Mouse (Mus musculus) gonadal fat pad, adult 2 months (tissue): ENCODE results near the gene Zmym6. TPM values are rescaled to one million over a fixed set of nuclear protein-coding genes. Genes with fewer than 3 reads are reported as not detected.

Source experiments
- DNase-seq: peaks from one replicate; pipeline ENCODE4 v3.0.0-alpha.2; 2012; ENCODE audit warnings: low read depth
- polyA plus RNA-seq: library from polyadenylated mRNA; depleted of rRNA; stranded (reverse); fragments of >200 nt; gene quantifications from 2 replicates; pipeline ENCODE4 v1.2.3, GENCODE M21; 2012

Gene Zmym6
- polyA plus RNA-seq, 1 experiment = 9.2 TPM

DNA sequence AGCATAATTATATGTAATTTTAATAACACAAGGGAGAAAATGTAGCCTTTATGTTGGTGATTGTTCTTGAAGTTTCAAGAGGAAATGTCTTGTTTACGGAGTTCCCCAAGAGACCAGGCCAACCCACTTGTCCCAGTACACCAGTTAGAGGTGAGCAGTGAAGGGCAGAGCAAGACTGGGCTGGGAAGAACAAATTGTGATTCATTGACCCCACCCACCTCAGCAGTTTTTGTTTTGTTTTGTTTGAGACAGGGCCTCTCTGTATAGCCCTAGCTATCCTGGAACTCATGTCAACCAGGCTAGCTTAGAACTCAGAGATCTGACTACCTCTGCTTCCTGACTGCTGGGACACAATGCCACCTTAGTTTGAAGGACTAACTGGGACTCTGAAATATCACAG lies 47.1 kb downstream of the Zmym6 start:
- DNase-seq = no peak

DNA sequence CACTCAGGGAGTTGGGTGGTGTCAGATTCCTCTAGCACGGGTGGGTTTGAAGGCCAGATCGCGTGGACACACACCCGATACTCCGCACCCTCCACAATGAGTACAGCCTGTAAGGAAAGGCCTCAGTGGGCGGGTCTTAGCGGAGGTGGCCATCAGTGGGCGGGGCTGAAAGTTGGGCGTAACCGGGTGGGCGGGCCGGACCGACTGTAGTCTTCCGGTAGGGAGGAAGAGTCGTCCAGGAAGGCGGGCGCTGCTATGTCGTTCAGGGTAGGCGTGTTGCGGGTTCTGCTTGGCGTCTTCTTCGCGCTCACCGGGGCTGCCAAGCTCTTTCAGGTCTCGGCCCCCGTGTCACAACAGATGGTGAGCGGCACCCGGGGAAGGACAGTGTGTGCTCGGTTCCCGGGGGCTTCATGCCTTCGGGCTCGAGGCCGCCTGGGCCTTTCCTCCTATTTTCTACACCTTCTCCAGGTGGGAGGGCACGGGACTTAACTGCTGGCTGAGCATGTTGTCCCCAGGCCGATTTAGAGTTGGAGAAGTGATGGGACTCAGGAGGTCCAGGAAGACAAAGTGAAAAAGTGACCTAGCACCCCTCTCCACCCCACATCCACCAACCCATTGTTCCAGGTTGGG lies 48.8 kb downstream of the Zmym6 start:
- DNase-seq = peak; percentile 34

DNA sequence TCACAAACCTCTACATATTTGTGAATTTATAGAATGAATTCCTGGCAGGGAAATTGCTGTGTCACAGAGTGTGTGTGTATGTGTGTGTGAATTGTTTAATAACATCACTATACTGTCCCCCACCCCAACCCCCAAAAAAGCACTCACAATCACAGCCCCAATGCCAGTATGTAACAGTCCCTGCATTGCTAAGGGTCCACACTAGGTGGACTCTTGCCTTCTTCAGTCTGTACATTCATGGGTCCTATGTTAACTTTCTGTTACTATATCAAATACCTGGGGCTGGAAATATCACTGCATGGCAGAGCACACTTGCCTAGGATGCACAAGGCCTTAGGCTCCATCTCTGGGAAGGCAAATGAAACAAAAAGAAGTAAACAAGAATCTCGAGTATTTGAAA lies 57.5 kb downstream of the Zmym6 start:
- no peak for DNase-seq

DNA sequence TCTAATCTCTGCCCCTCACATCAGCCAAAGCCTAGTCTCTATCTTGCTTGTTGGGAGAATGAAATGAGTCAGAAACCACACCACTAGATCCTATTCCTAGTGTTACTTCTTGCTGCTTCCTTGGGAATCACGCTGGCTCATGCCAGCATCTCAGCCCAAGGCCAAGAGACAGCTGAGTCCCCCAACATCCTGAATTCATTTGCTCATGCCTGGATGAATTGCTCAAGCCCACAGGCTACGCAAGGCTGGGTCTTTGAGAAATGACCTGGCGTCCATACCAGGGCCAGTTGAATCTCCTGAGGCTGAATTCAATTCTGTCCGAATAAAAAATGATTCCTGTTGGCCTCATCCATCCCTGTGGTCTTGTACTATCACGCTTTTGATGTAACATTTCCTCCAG lies 60.4 kb downstream of the Zmym6 start:
- DNase-seq = no peak

DNA sequence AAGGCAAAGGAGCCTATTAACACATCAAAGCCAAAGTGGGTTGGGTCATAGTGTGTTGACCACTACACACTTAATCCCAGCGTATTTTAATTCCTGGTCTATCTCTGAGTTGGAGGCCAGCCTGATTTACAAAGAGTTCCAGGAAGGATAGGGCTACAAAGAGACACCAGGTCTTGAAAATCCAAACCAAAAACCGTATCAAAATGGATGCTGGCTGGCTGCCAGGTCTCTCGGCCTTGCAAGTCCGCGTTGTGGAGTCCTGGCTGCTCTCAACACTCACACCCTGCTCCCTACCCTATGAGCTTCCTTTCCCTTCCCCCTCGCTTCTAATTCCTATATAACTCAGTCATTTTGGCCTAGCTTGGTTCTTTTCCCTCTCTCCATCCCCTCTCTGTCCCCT lies 61.3 kb downstream of the Zmym6 start:
- DNase-seq = no peak

DNA sequence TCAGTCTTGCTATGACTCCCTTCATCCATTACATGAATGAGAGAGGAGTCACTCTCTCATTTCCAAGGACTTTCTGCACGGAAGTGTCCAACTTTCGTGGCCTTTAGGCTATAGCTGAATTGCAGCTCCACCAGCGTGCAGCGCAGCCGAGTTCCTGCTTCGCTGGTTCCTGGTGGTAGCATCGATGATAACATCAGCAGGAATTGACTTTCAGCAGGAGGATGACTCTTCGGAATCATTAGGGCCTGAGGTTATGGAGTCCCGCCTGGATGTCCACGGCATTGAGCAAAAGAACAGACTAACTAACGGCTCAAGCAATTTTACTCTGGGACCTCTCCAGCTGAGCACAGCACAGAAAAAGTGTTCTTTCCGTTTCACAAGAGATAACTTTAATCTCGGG lies 72.8 kb downstream of the Zmym6 start:
- no peak for DNase-seq

DNA sequence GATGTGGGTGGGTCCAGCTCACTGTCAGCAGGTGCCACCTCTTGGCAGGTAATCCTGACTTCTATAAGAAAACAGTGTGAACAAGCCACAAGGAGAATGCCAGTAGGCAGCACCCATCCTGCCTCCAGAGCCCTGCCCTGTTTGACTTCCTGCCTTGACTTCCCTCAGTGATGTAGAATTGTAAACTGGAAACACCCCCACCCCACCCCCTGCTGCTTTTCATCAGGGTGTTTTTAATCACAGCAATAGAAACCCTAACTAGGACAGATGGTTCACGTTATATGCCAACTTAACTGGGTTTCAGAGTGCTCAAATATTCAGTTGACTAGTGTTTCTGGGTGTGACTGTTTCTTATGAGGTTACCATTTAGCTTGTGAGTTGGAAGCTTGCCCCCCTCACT lies 76.2 kb downstream of the Zmym6 start:
- no peak for DNase-seq

DNA sequence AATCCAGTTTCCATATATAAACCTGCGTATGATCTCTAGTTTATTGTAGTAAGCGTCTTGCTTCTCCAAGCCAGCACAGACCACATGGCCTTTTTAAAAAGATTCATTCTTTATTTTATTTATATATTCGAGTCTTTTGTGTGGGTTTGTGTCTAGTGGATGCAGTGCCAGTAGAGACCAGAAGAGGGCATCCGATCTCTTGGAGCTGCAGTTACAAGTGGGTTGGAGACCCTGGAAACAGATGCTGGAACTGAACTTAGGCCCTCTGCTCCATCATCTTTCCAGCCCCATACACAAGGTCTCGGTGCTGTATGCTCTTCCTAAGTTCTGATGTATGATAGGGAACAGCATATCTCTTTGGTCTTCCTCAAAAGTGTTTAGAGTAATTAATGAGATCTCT lies 78.6 kb downstream of the Zmym6 start:
- no peak for DNase-seq

DNA sequence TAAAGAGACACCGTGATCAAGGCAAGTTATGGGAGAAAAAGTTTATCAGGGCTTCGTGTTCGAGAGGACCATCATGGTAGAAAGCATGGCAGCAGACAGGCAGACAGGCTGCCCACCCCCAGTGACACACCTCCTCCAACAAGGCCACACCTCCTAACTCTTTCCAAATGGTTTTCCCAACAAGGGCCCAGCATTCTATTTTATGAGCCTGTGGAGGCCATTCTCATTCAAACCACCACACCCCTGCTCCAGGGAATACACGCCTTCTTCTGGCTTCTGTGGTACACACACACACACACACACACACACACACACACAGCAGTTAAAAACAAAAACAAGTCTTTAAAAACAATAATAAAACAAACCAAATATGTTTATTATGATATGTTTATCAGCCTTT lies 80.6 kb downstream of the Zmym6 start:
- DNase-seq = no peak

DNA sequence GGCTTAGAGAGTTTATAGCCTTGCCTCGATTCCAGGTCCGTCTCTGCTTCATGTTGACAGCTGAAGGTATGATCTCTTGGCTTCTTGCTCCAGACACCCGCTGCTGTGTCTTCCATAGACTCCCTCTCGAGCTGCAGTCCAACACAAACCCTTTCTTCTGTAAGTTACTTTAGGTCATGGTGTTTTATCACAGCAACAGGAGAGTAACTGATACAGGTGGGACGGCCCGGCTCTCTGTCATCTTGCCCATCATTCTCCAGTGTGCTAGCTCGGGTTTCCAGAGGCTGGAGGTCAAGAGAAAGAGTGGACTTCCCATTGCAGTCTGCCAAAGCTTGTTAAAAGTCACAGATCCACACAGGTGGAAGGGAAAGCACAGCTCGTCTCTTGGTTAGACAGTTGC lies 86.7 kb downstream of the Zmym6 start:
- no peak for DNase-seq

DNA sequence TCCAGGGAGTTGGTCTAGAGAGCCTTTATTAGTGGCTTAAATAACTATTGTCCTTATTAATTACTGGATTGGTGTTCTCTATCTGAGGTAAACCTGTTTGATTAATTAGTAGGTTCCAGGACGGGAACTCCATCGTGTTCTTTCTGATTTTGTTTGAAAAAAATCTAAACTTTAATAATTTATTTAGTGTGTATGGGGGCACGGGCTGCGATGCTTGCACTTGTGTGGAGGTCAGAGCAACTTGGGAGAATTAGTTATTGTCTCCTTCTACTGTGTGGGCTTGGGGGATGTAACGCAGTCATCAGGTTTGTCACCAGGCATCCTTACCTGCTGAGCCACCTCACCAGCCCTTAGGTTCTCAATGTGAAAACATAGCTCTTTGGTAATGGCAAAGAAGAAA lies 89.9 kb downstream of the Zmym6 start:
- no peak for DNase-seq

DNA sequence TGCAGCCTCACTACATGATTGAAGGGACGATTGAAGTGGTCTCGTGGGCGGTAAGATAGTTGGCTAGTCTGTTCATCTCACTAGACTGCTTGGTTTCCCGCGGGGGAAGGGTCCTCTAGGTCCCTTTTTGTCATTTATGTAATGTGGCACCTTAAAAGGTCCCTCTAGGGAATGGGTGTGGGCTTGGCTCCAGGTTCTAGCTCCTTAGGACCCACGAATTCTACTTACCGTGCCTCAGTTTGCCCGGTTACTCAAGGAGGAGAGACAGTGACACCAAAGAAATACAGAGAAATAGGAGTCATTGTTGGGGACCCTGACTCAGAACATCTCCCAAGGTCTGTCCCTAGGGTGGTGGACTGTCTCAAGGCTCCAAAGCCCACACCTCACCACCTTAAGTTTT lies 90.5 kb downstream of the Zmym6 start:
- no peak for DNase-seq

DNA sequence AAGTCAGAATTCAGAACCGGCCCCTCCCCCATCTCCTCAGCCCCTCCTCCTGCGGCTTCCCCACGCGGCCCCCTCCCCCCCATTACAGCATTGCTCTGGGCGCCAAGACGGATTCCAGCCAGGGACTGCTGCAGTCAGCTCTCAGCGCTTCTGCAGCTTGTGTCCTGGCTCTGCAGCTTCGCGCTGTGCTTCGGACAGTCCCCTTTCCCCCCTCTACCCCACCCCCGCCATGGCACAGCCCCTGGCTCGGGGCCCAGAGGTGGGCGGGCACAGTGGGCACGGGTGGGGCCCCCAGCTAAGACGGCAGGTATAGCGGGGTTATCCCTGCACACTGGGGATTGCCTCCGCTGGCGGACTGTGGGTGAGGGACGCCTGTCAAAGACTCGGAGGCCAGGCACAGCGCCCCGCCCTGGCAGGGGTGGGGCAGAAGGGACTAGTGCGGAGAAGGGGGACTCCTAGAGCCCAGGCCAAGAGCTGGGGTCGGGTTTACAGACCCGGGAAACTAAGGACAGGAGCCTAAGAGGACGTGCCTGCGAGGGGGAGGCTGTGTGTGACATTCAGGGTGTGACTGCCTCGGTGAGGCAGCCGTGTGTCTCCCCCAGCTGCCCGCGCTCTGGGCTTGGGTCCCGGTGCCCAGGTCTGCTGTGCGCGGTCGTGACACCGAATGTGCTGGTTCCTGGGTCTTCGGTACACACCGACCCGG lies 91.2 kb downstream of the Zmym6 start:
- no peak for DNase-seq

DNA sequence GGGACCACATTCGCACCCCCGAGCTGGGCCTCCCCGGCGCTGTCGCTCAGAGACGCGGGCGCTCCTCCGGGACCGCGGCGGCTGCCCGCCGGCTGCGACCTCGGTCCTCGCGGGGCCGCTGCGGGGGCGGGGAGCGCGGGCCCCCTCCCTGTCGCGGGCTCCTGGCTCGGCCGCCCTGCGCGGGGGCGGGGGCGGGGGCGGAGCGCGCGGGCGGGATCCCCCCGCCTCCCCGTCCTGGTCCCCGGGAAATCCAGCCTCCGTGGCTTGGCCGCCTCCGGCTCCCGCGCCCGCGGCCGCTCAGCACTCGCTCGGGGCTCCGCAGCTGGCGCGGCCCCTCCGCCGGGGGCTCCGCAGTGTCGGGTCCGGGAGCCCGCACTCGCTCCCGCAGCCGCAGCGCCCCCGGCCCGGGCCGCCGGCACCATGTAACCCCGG lies 91.7 kb downstream of the Zmym6 start, which contains the start of gene Dlgap3:
Dlgap3 (plus strand) TSS at position 291 of the 432 bp plus-strand sequence.
- no peak for DNase-seq

DNA sequence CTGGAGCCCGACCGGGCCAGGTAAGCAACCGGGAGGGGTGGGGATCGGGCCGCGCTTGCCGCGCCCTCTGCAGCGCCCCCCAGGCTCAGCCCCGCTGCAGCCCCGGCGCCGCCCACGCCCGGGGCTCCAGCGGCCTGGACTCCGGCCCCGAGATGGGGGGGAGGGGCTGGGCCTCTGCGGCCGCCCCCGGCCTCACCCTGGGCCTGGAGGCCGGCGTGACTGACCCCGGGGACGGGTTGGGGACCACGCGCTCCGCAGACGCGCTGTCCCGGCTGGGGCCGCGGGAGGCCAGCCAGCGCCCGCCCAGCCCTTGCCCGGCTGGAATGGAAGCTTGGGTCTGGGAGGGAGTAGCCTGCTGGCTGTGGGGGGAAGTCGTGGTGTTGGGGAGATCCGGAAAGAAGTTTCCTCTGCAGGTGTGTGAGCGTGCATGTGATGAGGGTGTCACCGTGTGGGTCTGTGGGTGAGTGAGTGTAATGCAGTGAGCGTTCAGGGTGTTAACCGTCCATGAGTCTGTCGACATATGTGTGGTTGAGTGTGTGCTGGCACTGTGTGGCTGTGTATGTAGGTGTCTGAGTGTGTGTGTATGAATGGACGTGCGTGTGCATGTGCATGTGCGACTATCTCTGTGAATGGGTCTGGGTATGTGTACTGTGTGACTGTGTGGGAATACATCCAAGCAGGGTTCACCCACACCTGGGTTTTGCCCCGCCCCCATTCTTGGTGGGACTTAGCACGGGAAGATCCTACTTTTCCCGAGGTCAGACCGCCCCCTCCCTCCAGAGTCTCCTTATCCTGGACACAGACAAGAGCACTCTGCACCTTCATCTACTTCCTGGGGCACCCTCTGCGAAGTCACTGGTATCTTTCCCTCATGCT lies 92.4 kb downstream of the Zmym6 start:
- no peak for DNase-seq

DNA sequence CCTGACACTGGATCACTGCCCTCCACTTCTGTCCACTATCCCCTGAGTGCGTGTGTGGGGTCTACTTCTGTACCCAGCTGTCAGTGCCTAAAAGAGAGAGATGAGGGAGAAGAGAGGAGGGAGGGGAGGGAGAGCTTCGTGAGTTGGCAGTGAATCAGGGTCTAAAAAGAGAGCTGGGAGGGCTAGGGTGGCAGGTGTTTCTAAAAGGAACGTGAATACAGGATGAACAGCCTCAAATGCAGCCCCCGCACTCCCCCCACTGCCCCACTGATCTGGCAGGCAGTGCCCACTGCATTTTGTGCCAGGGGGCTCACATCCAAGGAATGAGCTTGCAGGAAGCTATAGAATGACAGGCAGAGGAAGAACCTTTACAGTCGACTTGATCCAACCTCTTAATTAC lies 93.7 kb downstream of the Zmym6 start:
- DNase-seq = no peak

DNA sequence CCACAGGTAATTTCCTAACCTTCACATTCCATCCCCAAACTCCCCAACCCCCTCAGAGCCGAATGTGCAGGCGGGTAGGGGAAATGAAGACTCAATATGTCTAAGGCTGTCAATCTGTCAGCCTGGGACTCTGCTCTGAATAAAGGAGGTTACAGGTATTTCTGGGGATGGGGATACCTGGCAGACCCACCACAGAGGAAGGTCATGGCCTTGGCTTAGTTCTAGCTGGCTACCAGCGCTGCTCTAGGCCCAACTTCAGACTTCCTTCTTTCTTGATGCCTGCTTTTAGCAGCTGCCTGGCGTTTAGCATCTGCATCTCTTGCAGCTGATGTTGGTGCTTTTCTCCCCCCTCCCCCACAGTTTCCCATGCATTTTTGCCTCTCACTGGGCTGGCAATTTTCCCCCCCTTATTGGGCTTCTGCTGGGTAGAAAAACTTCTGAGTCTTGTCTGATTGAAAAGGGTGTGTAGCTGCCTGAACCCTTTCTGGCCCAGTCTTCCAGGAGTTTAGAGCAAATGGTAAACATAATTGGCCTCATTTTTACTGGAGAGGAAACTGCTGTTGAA lies 94.2 kb downstream of the Zmym6 start:
- DNase-seq = no peak

DNA sequence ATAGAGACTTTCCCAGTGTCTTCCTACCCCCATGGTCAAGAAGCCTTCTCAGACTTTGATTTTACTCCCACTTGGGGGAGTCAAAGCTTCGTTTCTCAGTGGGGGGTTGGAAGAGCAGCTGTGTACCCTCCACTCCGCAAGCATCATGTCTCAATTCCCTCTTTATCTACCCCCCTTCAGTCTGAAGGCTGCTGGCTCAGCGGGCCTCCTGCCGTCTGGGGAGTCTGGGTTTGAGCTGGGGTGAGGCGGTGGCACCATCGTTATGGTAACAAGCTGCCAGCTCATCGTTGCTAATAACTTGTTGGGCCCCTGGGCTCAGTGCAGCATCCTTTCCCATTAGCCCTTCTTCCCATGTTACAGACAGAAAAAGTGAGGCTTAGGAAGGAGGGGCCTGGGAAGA lies 94.9 kb downstream of the Zmym6 start:
- no peak for DNase-seq

DNA sequence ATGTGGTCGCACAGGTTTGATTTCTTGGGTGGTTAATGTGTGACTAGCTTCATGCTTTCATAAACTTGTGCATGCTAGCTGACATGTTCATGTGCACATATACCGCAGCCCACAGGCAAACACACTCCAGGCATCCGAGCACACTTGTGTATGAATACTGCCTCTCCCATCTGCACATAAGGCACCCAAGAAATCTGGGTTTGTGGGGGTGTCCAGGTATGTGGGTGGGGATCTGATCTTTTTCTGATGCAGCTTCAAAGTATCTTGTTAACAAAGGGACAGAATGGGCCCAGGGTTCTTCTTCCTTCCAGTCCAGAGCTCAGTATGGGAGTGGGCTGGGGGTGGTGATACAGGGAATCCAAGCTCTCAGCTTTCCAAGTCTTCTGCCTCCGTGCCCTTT lies 95.4 kb downstream of the Zmym6 start:
- DNase-seq = no peak

DNA sequence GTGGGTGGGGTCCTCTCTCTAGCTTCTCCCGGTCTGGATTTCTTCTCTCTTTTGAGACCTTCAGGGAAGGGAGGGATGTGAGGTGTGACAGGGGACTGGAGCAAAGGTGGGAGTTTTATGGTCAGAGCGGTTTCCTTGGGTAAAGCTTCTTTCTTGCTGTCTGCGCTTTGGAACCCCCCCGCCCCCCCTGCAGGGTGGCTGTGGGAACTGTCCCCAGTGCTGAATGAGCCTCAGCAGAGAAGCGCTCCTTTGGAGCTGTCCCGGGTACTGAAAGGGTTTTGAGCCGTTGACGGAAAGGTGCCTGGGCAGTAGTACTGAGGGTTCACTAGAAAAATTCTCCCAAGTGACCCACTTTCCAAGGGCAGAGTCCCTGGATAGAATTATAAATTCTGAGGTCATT lies 96.3 kb downstream of the Zmym6 start:
- DNase-seq = no peak
